Mouse (Mus musculus) thymus, postnatal 25 days (tissue): ENCODE measurements around the gene Chst15.

Experiments used
- DNase-seq: peaks from one replicate; pipeline ENCODE4 v3.0.0; 2022

The Chst15 gene

DNA sequence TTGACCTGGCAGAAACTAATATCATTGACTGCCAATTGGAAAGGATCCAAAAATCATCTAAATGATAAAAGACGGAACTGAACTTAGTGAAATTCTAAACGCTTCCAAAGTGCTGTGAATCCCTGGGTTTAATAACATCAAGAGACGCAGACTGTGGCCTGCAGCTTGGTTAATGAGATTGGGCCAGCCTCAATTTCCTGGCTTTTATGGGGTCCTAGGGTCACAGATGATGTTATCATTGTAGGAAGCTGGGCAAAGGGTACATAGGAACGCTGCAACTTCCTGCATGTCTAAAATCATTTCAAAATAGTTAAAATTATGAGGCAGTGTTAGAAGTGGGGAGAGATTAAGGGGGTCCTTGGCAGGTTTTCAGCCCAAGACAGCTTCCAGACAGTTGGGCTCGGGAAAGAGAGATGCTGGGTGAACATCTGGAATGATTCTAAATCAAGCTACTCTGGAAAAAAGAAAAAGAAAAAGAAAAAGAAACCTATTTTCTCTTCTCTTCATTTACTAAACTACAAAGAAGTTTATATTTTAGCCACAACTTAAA, 17.3 kb downstream of the Chst15 start:
- DNase-seq = no peak

DNA sequence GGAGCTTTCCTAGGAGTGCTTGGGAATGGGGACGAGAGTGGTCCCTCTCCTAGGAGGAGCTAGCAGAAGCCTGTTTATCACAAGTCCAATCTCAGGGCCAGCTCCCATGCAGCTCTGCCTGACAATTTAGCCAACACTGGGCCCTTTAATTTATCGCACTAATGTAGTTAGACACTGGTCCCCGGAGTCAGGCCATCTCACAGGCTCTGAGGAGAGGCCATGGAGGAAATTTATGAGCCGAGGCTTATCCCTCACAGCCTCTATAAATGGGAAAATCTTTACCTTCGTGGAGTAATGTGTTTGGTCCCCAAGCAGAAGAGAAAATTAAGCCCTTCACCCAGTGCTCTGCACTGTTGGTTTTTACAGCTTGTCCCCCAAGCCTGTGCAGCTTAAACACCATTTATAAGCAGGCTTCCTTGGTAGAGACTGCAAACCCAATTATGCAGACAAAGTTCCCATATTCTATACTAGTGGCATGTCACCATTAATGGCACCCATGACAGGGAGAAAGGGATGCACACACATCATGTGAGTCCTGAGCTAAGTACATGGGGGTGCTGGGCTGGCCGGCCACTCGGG, 18.5 kb downstream of the Chst15 start:
- DNase-seq = no peak

DNA sequence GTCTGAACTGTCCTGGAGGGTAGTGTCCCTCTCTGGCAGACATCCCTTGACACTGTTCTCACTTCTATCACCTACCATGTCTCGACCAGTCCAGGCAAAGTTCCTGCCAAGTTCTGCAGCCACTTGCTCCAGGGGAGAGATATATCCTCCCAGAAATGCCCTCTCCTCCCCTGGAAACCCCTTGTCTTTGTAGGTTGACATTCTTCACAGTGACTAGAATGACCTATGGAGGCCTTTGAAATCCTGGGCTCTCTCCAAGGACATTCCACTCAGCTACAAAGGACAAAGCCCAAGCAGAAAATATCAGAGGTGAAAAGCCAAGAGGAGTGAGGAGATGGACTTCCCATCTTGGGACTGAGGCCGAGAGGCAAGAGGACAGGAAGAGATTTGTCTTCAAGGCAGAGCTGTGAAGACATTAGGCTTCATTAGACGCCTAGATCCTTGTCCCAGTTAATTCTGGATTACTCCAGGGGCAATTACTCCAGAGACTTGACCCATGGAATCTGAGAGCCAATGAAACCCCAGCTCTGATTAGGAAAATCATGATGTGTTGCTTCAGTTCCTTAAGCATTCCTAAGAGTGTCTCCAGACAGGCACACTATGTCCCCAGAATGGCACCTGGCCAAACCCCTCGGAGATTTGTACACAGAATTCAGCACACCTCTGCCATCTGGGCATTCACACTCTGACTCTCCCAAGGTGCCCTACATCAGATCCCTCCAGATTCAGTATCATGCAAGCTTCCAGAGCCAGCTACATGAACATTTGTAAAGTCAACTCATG, 20.2 kb downstream of the Chst15 start:
- DNase-seq = no peak

DNA sequence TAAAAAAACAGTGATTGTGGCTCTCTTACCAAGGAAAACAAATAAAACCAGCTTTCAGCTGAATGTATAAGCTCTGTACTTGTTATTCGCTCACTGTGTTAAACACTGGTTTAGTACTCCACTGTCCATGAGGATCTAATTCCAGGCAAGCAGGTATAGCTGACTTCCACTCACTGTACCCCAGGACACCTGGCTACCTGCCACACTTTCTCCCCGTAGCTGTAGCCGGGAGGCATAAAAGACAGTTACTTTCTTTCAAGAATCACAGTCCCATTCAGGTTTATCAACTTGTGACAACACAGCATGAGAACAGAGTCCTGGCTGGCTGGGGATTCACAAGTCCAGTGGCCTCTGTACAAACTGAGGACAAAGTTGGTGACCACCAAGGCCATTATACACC, 20.9 kb downstream of the Chst15 start:
- no peak for DNase-seq

DNA sequence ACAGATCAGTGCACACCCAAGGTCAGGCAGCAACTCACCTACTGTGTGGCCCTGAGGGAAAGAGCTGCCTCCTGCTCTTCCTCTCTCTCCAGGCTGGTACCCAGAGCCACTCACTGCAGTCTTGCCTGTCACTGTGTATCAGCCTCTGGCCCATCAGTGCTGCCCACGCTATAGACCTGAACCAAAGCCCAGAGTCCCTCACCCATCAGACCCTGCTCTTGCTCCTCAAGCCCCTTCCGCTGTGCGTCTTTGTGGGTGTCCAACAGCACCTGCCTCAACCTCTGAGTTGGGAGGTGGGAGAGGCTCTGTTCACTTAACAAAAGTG, 29.7 kb downstream of the Chst15 start:
- DNase-seq = no peak

DNA sequence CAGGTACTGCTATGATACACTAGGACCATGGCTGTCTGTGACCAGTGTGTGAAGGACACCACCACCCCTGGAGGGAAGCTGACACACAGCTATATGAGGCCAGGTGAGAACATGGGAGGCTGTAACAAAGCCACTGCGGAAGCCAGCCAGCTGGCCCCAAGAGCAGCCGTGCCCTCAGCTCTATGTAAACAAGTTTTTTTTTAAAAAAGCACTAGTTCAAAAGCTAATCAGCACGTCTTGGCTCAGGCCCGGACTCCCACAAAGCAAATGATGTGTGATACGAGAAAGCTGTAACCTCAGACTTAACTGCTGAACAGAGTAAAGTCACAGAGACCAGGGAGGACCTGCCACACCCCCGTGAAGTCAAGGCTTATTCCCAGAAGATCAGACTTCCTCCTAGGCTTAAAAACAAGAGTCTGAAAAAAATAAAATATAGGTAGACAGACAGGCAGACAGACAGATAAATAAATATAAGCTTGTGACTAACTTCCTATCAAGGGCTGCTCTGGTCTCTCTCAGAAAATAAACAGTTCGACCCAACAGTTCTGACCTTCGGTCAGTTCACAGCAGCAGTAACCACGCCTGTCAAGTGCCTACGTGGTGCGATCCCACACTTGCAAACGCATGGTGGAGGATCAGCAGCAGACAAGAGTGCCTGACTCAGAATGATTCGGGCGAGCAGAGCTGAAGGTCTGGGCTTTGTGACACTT, 30.2 kb downstream of the Chst15 start:
- DNase-seq = peak; percentile 40

DNA sequence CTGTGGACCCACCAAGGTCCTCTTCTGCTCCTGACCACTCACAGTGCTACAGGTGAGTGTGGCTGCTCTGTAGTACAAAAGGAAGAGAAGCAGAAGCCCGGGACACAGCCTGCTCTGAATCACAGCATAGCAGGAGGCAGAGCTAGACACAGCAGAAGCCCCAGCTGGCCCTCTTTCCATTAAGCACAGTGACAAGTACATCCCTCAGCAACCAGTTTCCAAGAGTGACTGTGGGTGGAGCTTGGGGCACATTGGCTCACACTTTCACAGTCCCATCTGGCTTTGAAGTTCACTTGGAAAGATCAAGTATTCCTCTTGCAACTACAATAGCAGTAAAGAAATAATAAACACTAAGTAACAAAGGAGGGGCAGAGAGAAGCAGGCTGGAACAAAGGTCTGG, 32.2 kb downstream of the Chst15 start:
- DNase-seq = no peak

DNA sequence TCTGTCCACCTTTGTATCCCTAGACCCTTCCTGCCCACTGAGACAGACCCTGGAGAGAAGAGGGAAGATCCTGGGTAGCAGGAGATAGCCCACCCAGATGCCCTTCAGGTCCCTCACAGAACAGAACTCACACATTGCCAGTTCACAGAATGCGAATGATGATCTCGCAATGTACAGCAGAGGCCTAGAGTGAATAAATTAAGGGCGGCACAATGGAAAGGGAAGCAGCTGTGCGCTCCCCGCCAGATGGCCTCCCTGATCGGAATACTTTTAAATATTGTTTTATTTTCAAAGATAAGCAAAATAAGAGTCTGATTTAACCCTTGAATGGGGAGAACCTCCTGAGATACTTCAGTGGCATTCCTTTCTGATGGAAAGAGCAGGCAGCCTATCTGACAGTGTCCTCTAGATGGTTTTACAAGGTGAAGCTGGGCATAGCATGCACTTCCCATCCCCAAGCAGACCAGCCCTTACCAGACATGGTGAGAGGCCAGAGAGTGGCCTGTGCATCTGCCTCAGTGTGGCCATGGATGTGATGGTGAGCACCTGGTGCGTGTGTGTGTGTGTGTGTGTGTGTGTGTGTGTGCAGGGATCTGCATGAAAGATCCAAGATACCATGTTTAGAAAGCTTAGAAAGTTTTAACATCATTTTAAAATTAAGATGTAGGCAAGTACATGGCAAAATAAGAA, 32.8 kb downstream of the Chst15 start:
- no peak for DNase-seq

DNA sequence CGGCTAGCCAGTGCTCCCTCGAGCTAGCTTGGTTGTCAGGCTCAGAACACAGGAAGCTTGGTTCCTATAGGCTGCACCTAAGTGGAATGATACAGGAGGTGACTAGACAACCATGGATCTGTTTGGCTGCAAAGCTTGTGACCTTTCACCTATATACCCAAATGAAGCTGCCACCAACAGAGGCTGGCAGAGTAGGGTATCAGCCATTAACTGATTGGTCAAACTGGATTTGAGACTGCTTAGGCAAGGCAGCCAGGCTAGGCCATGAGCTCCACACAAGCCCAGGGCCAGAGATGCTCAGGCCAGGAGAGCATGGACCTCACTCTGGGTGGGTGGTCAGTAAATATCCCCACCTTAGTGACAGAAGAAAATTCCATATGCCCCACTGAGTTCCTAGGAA, 34.5 kb downstream of the Chst15 start:
- DNase-seq = no peak

DNA sequence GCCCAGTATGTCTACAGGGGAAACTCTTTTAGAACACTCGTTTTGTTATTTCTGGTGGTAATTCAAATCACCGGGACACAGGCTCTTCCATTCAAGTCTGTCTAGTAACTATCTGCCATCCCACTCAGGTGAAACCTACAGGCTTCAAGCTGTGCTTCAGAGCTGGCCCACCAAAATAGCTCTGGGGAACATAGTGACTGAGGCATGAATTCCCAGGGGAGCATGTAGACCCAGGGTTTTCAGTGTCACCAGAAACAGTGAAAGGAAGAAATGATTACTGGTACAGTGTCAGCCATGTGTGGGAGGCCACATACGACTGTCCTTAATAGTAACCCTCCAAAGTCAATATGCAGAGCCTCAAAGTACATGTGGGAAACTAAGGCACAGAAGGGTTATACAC, 34.9 kb downstream of the Chst15 start:
- no peak for DNase-seq

DNA sequence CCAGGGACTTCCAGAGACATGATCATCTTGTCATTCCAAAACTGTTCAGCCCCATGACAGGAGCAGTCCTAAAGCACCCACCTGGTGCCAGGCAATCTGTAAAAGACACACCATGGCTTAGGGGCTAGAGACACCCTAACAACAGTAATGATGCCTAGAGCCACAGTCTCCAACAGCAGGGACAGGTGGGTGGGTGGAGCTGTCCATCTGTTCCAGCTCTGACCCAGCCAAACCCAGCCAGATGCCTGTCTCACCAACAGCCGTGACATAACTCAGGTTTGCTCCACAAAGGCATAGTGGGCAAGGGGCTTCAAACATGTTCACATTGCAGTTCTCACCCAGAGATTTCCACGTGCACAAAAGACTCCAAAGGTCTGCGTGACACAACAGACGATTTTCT, 35.3 kb downstream of the Chst15 start:
- DNase-seq = no peak

DNA sequence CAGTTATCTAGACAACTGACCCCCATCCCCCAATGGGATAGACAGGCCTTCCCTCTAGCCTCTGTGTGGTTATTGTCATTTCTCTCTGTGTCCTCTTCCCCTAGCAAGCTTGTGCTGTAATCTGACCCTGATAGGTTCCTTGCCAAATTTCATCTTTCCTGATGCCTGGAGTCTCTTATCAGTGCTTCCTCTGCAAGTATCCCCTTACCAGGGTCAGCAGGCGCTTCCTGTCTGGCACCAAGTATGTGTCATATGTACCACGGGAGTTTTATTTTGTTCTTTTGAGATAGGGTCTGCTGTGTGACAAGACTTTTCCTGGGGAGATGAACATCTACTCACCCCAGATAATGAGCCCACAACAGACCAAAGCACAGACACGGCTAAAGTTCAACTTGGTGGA, 38.4 kb downstream of the Chst15 start:
- DNase-seq = no peak

DNA sequence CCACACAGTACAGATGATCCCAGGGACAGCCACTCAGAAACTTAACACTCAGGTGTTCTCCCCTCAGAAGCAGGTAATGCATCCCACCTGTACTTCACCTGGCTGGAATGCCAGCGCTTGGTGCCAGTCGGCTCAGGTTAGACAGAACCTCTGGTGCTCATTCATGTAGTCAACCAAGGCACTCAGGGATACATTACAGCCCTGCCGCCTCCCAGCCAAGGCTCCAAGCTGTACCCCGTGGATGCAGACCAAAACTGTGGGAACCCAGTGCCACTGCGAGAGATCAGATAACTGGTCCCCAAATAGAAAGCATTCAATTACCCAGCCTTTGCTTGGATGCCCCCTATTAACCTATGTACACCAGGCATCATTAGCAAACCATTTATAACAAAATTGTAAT, 40.7 kb downstream of the Chst15 start:
- DNase-seq = no peak

DNA sequence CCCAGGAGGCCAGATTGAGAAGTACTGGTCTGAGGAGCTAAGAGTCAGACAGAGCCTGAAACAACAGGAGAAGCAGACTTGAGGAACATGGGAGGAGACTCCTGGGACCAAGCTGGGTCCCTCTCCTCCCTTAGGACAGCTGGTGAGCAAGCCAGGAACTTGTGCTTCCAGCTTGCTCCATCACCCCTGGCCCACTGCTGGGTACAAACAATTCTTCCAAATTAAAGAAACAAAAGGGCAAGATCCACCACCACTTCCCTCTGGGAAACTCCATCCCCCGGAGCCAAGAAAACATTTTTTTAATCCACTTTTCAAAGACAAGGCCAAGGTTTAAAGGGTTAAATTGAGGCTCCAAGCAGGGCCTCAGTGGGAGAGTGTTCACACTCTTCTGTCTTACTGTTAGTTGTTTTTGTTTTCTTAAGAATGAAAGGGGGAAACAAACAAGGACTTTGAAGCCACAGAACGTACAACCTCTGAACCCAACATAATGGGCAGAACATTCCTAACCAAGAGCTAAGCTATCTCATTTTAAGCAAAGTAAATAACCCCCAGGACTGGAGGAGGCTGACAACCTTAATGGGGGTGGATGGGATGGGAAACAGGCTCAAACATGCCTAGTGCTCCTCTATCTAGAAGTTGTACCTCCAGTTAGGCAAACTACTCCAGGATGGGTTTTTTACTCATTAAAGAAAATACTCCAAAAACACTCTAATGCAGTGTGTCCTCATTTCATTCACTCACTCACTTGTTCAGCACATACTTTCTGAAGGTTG, 43.1 kb downstream of the Chst15 start:
- no peak for DNase-seq

DNA sequence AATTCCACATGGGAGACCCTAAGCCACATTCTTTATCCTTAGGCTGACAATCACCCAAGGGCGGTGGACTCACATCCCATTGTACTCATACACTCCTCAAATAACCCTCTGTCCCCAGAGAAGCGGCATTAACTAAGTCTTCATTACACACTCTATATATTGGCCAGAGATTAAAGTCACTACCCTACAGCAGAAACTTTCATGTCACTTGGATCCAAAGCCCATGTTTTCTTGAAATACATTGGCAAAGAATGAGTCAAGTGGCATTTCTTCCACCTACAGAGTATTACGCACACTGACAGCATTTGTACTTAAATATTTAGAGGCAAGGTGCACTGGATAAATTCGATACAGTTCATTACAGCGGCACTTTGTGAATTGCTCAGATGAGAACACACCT, 44.0 kb downstream of the Chst15 start:
- no peak for DNase-seq

DNA sequence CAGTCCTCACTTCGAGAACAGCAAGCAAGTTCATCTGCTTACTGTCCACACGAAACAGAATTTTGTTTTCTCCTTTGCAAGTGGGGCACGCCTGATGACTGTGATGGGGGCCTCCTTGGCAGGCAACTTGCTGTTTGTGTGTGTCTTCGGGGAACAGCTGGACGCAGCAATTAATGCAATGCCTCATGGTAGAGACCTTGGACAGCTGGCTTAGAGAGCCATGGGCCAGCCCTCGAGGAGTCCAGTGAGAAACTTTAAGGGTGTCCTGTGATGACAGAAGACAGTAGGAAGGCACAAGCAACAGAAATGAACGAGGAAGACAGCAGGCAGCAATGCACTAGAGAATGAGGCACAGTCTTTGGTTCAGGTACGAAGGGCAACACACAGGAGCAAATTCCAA, 46.7 kb downstream of the Chst15 start:
- DNase-seq = no peak

DNA sequence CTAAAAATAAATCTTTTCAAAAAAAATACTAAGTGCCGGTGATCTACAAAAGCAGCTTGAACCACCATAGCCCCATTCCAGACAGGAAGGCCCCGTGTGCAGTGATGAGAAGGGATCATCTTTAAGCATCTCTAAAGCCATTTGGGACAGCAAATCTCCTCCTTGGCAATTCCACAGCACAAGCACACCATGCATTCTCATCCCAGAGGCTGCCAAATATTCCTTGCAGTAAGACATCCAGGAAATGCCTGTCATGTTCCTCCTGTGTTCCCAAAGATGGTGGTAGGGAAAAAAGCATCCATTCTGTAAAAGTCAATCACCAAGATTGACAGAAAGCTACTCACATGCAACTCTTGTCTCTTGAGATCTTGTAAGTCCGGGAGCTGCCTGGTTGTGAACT, 47.4 kb downstream of the Chst15 start:
- no peak for DNase-seq

DNA sequence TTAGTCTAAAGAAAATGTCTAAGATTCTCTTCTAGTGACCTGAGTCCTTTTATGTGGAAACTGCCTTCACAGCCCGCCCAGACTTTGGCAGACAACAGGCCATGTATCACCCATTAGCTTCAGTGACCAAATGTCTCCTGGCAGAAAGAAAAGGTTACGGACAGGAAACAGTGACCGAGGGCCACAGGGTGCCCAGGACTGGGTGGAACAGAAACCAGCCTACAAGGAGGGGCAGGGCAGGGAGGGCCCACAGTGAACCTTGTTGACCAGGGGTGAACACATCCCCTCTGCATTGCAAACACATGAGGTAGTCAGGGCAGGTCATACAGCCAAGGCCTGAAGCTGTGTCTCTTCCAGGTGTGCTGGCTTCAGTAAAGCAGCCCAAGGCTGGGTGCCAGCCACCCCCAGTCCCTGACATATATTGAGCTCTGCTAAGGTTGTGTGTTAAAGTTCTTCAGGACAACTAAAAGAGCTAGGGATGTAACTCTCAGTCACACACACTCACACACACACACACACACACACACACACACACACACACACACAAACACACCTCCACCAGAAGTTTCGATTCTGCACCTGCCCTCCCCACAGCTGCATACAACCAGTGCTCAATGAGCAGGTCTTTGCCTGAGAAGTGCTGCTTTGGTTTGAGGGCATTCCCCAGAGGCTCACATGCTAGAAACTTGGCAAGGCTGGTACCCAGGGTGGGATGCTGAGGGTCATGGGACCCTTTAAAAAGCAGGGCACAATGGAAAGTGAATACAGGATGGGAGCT, 49.1 kb downstream of the Chst15 start:
- DNase-seq = no peak

DNA sequence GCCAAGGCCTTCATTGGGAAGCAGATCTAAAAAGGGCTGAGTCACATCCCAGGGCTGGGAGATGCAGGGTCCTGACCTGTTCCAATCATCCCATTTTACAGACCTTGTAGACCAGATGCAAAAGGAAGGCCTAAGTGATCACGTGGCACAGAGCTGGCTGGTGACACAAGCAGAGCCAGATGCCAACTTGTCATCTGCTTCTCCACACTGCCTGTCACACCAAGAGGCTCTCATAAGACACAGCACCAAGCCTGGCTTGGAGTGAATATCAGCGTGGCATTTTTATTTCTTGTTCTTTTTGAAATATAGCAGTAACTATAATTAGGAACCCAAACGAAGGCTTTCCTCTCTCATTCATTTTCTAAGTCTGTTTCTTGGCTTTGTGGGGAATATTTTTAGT, 52.3 kb downstream of the Chst15 start:
- no peak for DNase-seq

DNA sequence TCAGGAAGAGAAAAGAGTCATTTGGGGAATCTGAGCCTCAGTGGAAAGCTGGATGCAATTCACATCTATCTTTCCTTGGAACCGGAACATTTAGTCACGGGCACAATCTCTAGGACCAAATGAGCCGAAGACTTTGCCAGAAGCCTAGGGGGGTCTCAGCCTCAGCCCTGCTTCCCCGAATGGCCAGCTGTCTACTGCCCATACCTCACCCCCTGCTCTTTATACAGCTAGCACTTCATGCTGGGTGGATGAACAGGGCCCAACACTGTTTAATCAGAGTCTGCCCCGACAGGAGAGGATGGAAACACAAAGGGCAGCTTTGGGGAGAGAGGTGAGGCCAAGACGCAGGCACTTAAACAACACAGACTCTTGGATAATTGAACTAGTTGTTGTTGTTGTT, 53.8 kb downstream of the Chst15 start:
- DNase-seq = no peak

DNA sequence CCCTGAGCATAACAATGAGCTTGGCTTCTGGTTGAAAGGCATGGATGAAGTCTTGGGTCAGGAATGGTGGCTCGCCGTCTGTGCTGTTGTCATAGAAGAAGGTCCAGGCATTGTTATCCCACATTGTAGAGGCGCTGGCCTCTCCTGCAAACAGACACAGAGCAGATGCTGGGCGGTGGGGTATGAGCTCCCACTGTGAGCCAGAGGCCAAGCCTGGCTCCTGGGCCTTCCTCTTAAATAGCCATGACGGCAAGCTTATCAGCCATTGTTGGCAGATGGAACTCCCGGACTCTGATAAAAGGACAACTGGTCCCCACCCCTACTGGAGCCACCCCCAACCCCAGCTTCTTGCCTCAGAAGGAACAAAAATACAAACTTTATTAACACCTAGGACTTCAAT, 54.3 kb downstream of the Chst15 start:
- no peak for DNase-seq

DNA sequence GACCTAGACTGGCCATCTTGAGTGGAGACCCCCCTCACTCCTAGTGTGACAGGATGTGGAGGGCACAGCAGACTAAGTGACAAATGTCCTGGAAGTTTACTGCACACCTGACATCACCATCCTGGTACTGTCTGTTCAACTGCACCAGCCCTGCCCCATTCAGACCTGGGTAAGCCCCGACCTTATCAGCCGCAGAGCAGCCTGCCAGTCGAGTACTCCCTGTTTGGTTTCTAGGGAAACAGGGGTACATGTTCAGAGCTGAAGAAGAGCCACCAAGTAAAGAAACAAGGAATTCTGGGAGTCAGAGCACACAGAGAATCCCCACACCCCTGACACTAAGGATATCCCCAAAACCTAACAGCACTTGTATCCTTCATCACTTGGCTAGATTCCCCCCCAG, 55.1 kb downstream of the Chst15 start:
- no peak for DNase-seq
